Mouse (Mus musculus) MEL (cell line): ENCODE measurements at regions not wholly inside any gene's neighbourhood (a gene's known extent, or its start where the extent isn't known, plus 50 kb on each side); places are given as distances from the start of the nearest gene placed in this dataset.

Source experiments
- DNase-seq: peaks from one replicate; pipeline ENCODE4 v3.0.0; 2011; ENCODE audit warnings: low read depth, low spot score
- H3K27ac ChIP-seq: 2 replicates; pipeline ENCODE4 v1.5.1; 2012; ENCODE audit warnings: low read depth, mild to moderate bottlenecking, control low read depth, low read length, moderate library complexity; ENCODE audit not compliant: control insufficient read depth
- H3K27me3 ChIP-seq, 2 experiments: fragments of 150-350 bp in 1 of 2; sonication (generic) in 1 of 2; 2 replicates each; pipeline ENCODE4 v1.6.1; 2012; ENCODE audit warnings: low read length in 2 of 2, mild to moderate bottlenecking in 2 of 2, improper control_type of control experiment in 1 of 2, moderate library complexity in 1 of 2; ENCODE audit not compliant: insufficient read depth in 2 of 2, control insufficient read depth in 1 of 2
- H3K36me3 ChIP-seq, 2 experiments: 2 replicates each; pipeline ENCODE4 v1.6.1; 2012 to 2014; ENCODE audit warnings: low read length in 2 of 2, improper control_type of control experiment in 1 of 2, inconsistent platforms in 1 of 2, mild to moderate bottlenecking in 1 of 2; ENCODE audit not compliant: insufficient read depth in 2 of 2, control insufficient read depth in 1 of 2
- H3K4me1 ChIP-seq, 2 experiments: fragments of 150-350 bp in 1 of 2; sonication (generic) in 1 of 2; 2 replicates each; pipeline ENCODE4 v1.6.1; 2012; ENCODE audit warnings: low read length in 2 of 2, improper control_type of control experiment in 1 of 2, mild to moderate bottlenecking in 1 of 2; ENCODE audit not compliant: insufficient read depth in 2 of 2, control insufficient read depth in 1 of 2
- H3K4me3 ChIP-seq, 2 experiments: fragments of 150-350 bp in 1 of 2; sonication (generic) in 1 of 2; 2 replicates each; pipeline ENCODE4 v1.5.1; 2012; ENCODE audit warnings: low read depth in 2 of 2, low read length in 2 of 2, mild to moderate bottlenecking in 2 of 2, moderate library complexity in 2 of 2, control low read depth in 1 of 2, improper control_type of control experiment in 1 of 2; ENCODE audit not compliant: control insufficient read depth in 1 of 2, insufficient read depth in 1 of 2
- H3K79me2 ChIP-seq: 2 replicates; pipeline ENCODE4 v1.6.1; 2012; ENCODE audit warnings: mild to moderate bottlenecking, low read length, moderate library complexity; ENCODE audit not compliant: control insufficient read depth, poor library complexity, insufficient read depth
- H3K9ac ChIP-seq: 2 replicates; pipeline ENCODE4 v1.6.1; 2012; ENCODE audit warnings: low read depth, mild to moderate bottlenecking, control low read depth, low read length, moderate library complexity; ENCODE audit not compliant: control insufficient read depth, poor library complexity, severe bottlenecking
- H3K9me3 ChIP-seq: fragments of 150-350 bp; sonication (generic); replicated peaks from 2 replicates; pipeline ENCODE4 v1.6.1; 2012; ENCODE audit warnings: mild to moderate bottlenecking, low read length, improper control_type of control experiment, moderate library complexity; ENCODE audit not compliant: insufficient read depth
- BHLHE40 ChIP-seq: IDR thresholded peaks from 2 replicates; pipeline ENCODE4 v1.6.1; 2012; ENCODE audit warnings: low read depth, mild to moderate bottlenecking, inconsistent platforms, low read length, improper control_type of control experiment, borderline replicate concordance
- CHD2 ChIP-seq: IDR thresholded peaks from 2 replicates; pipeline ENCODE4 v1.6.1; 2011; ENCODE audit warnings: low read length, improper control_type of control experiment
- ELF1 ChIP-seq: IDR thresholded peaks from 2 replicates; pipeline ENCODE4 v1.6.1; 2014; ENCODE audit warnings: low read depth, mild to moderate bottlenecking, inconsistent platforms, low read length, improper control_type of control experiment, moderate library complexity
- ETS1 ChIP-seq: IDR thresholded peaks from 2 replicates; pipeline ENCODE4 v1.6.1; 2012; ENCODE audit warnings: low read depth, mild to moderate bottlenecking, inconsistent platforms, low read length, improper control_type of control experiment, moderate library complexity
- GATA1 ChIP-seq: IDR thresholded peaks from 2 replicates; pipeline ENCODE4 v1.6.1; 2011; ENCODE audit warnings: low read depth, low read length, improper control_type of control experiment
- JUND ChIP-seq: IDR thresholded peaks from 2 replicates; pipeline ENCODE4 v1.6.1; 2011; ENCODE audit warnings: low read depth, mild to moderate bottlenecking, improper control_type of control experiment, low read length
- KAT2A ChIP-seq: conservative IDR thresholded peaks from 2 replicates; pipeline ENCODE4 v1.6.1; 2012; ENCODE audit warnings: low read depth, low read length, improper control_type of control experiment, inconsistent platforms
- MAFK ChIP-seq: IDR thresholded peaks from 2 replicates; pipeline ENCODE4 v1.6.1; 2011; ENCODE audit warnings: low read depth, mild to moderate bottlenecking, low read length, improper control_type of control experiment, borderline replicate concordance
- MYB ChIP-seq: IDR thresholded peaks from 2 replicates; pipeline ENCODE4 v1.6.1; 2011; ENCODE audit warnings: mild to moderate bottlenecking, low read depth, low read length, improper control_type of control experiment
- MYC ChIP-seq: IDR thresholded peaks from 2 replicates; pipeline ENCODE4 v1.6.1; 2011; ENCODE audit warnings: low read depth, mild to moderate bottlenecking, low read length, improper control_type of control experiment, moderate library complexity
- NELFE ChIP-seq: IDR thresholded peaks from 2 replicates; pipeline ENCODE4 v1.6.1; 2011; ENCODE audit warnings: low read depth, low read length, improper control_type of control experiment
- NRF1 ChIP-seq: IDR thresholded peaks from 2 replicates; pipeline ENCODE4 v1.6.1; 2014; ENCODE audit warnings: low read depth, mild to moderate bottlenecking, inconsistent platforms, low read length, improper control_type of control experiment, moderate library complexity; ENCODE audit not compliant: poor library complexity, insufficient read depth, severe bottlenecking
- POLR2A ChIP-seq, 2 experiments: IDR thresholded peaks; 2 replicates each; pipeline ENCODE4 v1.6.1; 2011 to 2012; ENCODE audit warnings: low read length in 2 of 2, mild to moderate bottlenecking in 2 of 2, control low read depth in 1 of 2, improper control_type of control experiment in 1 of 2, low read depth in 1 of 2, moderate library complexity in 1 of 2; ENCODE audit not compliant: control insufficient read depth in 1 of 2, insufficient read depth in 1 of 2, poor library complexity in 1 of 2
- POLR2AphosphoS2 ChIP-seq: IDR thresholded peaks from 2 replicates; pipeline ENCODE4 v1.6.1; 2011; ENCODE audit warnings: low read length, improper control_type of control experiment
- POLR2AphosphoS5 ChIP-seq: IDR thresholded peaks from 2 replicates; pipeline ENCODE4 v1.6.1; 2012; ENCODE audit warnings: low read depth, borderline replicate concordance, mild to moderate bottlenecking, inconsistent platforms, low read length, moderate library complexity, mixed read lengths
- RAD21 ChIP-seq: IDR thresholded peaks from 2 replicates; pipeline ENCODE4 v1.6.1; 2011; ENCODE audit warnings: mild to moderate bottlenecking, low read depth, low read length, improper control_type of control experiment
- SMC3 ChIP-seq: IDR thresholded peaks from 2 replicates; pipeline ENCODE4 v1.6.1; 2011; ENCODE audit warnings: low read depth, low read length, improper control_type of control experiment
- TBP ChIP-seq: IDR thresholded peaks from 2 replicates; pipeline ENCODE4 v1.8.0; 2011; ENCODE audit warnings: low read depth, low read length, improper control_type of control experiment
- TCF12 ChIP-seq: IDR thresholded peaks from 2 replicates; pipeline ENCODE4 v1.6.1; 2014; ENCODE audit warnings: low read depth, mild to moderate bottlenecking, inconsistent platforms, low read length, improper control_type of control experiment, moderate library complexity
- UBTF ChIP-seq: IDR thresholded peaks from 2 replicates; pipeline ENCODE4 v1.6.1; 2012; ENCODE audit warnings: low read depth, mild to moderate bottlenecking, inconsistent platforms, low read length, improper control_type of control experiment, moderate library complexity, borderline replicate concordance; ENCODE audit not compliant: insufficient read depth
- USF1 ChIP-seq: IDR thresholded peaks from 2 replicates; pipeline ENCODE4 v1.6.1; 2014; ENCODE audit warnings: low read depth, mild to moderate bottlenecking, inconsistent platforms, low read length, improper control_type of control experiment, moderate library complexity
- ZMIZ1 ChIP-seq: IDR thresholded peaks from 2 replicates; pipeline ENCODE4 v1.6.1; 2012; ENCODE audit warnings: low read depth, mild to moderate bottlenecking, inconsistent platforms, low read length, improper control_type of control experiment, moderate library complexity
- ZNF384 ChIP-seq: IDR thresholded peaks from 2 replicates; pipeline ENCODE4 v1.6.1; 2012; ENCODE audit warnings: low read depth, mild to moderate bottlenecking, inconsistent platforms, low read length, improper control_type of control experiment

DNA sequence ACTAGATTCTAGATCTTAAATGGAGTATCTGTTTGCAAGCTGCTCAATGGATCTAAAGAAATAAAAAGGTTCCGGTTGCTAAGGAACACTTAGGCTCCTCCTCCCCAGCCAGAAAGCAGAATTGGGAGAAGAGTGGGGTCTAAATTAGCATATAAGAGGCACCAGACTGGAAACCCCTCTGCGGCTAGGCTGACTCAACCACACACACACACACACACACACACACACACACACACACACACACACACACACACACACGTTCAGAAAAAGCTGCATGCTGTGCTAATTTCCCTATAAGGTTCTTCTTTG, 83.6 kb upstream of the Ptprk start:
- H3K79me2 ChIP-seq = no peaks in the 10 kb centered on the region
- no peaks in the 10 kb centered on the region for H3K36me3 ChIP-seq
- no peaks in the 10 kb centered on the region for H3K27me3 ChIP-seq
- no peak overlapping the region for H3K9ac ChIP-seq
- no peak overlapping the region for H3K27ac ChIP-seq
- no peaks in the 10 kb centered on the region for H3K4me1 ChIP-seq
- TF ChIP-seq ELF1 (no peak), MAFK (no peak), ZNF384 (no peak), SMC3 (no peak), MYC (no peak), POLR2AphosphoS5 (no peak), GATA1 (no peak), MYB (no peak), CHD2 (no peak), TCF12 (no peak), RAD21 (no peak), TBP (no peak), KAT2A (no peak), ZMIZ1 (no peak), USF1 (no peak), POLR2AphosphoS2 (no peak), UBTF (no peak), POLR2A (IDR thresholded peaks at IDR 0.05; ENCODE audit: control insufficient read depth in 1 of 2, insufficient read depth in 1 of 2, low read depth in 1 of 2, low read length in 2 of 2, poor library complexity in 1 of 2) (no peak), ETS1 (no peak)
- no peaks in the 10 kb centered on the region for H3K9me3 ChIP-seq
- H3K4me3 ChIP-seq = no peak overlapping the region
- no peak for DNase-seq

DNA sequence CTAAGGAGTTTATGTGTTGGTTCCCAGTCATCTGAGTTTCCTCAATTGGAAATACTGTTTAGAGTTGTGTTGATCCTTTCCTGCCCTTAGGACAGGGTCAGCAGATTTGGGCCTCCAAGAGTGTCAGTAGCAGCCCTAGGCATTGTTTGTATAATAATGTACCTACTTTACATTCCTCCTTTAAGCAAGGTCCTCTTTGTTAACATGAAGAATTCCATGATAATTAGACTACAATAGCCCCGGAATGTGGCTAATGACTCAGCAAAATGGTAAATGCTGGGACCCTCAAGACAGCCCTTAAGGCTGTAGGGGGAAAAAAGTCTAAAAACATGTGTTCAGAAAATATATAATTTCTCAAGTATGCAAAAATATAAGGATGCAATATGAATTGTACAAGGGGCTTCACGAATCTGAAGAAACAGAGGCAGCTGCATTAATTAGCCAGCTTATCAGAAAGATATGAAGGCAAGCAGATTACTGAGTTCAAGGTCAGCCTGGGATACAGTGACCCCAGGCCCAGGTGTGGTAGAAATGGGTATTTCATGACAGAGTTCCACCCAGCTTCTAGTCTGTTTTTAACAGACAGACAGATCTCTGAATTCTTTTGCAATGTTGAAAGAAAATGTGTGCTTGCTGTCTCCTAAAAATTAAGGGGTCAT, 80.1 kb upstream of the Ptprk start:
- Histone ChIP-seq H3K9ac (no peak overlapping the region), H3K27ac (no peak overlapping the region), H3K4me1 (no peaks in the 10 kb centered on the region), H3K79me2 (no peaks in the 10 kb centered on the region), H3K27me3 (no peaks in the 10 kb centered on the region), H3K36me3 (no peaks in the 10 kb centered on the region), H3K4me3 (no peak overlapping the region), H3K9me3 (no peaks in the 10 kb centered on the region)
- no peak for DNase-seq
- TF ChIP-seq POLR2AphosphoS5 (no peak), BHLHE40 (no peak), UBTF (no peak), USF1 (no peak), JUND (no peak), NELFE (no peak), NRF1 (no peak)
